Mouse (Mus musculus) forebrain, embryonic 16.5 days (tissue): ENCODE data around the gene Deaf1. TPM values are rescaled to one million over a fixed set of nuclear protein-coding genes. Genes with fewer than 3 reads are reported as not detected.
A peak's percentile ranks its signal among the peaks of the same experiment; 100 is the strongest.

Experiments
- ATAC-seq: fragments of 200-750 bp; cut with Nextera tagmentation; 2 replicates; pipeline ENCODE4 v1.8.0; 2017; ENCODE audit warnings: mild to moderate bottlenecking, moderate library complexity
- H3K27ac ChIP-seq: fragments of 300-500 bp; sonication (generic); 2 replicates; pipeline ENCODE4 v1.5.1; 2014; ENCODE audit warnings: low read length, control low read depth
- H3K27me3 ChIP-seq: fragments of 300-500 bp; sonication (generic); replicated peaks from 2 replicates; pipeline ENCODE4 v1.6.1; 2014; ENCODE audit warnings: low read length; ENCODE audit not compliant: control insufficient read depth, insufficient read depth
- H3K36me3 ChIP-seq: fragments of 300-500 bp; sonication (generic); 2 replicates; pipeline ENCODE4 v1.6.1; 2014; ENCODE audit not compliant: control insufficient read depth, insufficient read depth
- H3K4me1 ChIP-seq: fragments of 300-500 bp; sonication (generic); replicated peaks from 2 replicates; pipeline ENCODE4 v1.6.1; 2014; ENCODE audit warnings: low read length; ENCODE audit not compliant: control insufficient read depth, insufficient read depth
- H3K4me2 ChIP-seq: fragments of 300-500 bp; sonication (generic); 2 replicates; pipeline ENCODE4 v1.6.1; 2014; ENCODE audit warnings: mild to moderate bottlenecking, low read length, control low read depth
- H3K4me3 ChIP-seq: fragments of 300-500 bp; sonication (generic); replicated peaks from 2 replicates; pipeline ENCODE4 v1.5.1; 2014; ENCODE audit warnings: mild to moderate bottlenecking, low read length, control low read depth
- H3K9ac ChIP-seq: fragments of 300-500 bp; sonication (generic); replicated peaks from 2 replicates; pipeline ENCODE4 v1.6.1; 2014; ENCODE audit warnings: low read depth, low read length, control low read depth
- H3K9me3 ChIP-seq: fragments of 300-500 bp; sonication (generic); 2 replicates; pipeline ENCODE4 v1.6.1; 2016; ENCODE audit warnings: low read length; ENCODE audit not compliant: control insufficient read depth
- WGBS: fragments of 180-500 bp; shearing (Covaris S2); extraction: QIAGEN DNeasy Blood & Tissue Kit; methylation state at CpG from one replicate; pipeline ENCODE4 v1.1.7; 2014; 5-methylcytosine and 5-hydroxymethylcytosine counted together
- polyA plus RNA-seq: library from polyadenylated mRNA; unstranded; fragments of >200 nt; fragmentation: Nextera tagmentation; extraction: Ambion mirVana; gene quantifications from 2 replicates; pipeline ENCODE4 v1.2.1, GENCODE M21; 2015

Deaf1 gene
- polyA plus RNA-seq, 1 experiment from 2014 or later, result 164 TPM

GRCm38 (mm10) chr7:141341689-141342226 lies 14.3 kb upstream of the Deaf1 start:
- H3K27ac ChIP-seq, result no peak overlapping the region
- H3K9ac ChIP-seq, result no peak overlapping the region
- H3K4me2 ChIP-seq, result no peak overlapping the region
- 0 out of 2 replicates have a peak, but pooled peaks cover 3% of the 10 kb centered on the region for H3K27me3 ChIP-seq
- 80% methylated on average over 10 of the region's 10 CpGs for WGBS
- peaks cover 5% of the 10 kb centered on the region; the same call in 1 of the 2 replicates for H3K4me1 ChIP-seq
- no peak overlapping the region for H3K4me3 ChIP-seq
- H3K9me3 ChIP-seq, result no peaks in the 10 kb centered on the region
- H3K36me3 ChIP-seq, result no peaks in the 10 kb centered on the region
- no peak for ATAC-seq

DNA sequence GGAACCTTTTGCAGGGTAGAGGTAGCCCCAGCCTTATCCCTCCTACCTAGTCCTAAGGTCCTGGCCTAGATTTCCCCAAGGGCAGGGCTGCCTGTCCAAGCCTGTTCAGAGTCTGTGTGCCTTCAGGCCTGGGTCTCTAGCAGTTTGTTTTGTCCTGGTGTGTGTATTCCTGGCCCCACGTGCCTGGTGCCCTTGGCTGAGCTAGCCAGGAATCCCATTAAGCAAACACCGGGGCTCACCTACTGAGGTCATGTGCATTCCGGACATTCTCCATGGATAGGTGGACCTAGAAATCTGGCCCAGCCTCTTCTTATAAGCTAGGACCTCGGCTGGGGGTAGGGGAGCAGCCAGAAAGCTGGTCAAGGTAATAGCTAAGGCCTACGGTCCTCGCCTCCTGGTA lies 13.0 kb upstream of the Deaf1 start:
- ATAC-seq, result no peak
- H3K27ac ChIP-seq, result no peak overlapping the region
- no peak overlapping the region for H3K4me2 ChIP-seq
- WGBS, result 84% methylated on average over 6 of the region's 6 CpGs
- no peak overlapping the region for H3K9ac ChIP-seq
- H3K4me3 ChIP-seq, result no peak overlapping the region
- H3K4me1 ChIP-seq, result peaks cover 5% of the 10 kb centered on the region; the same call in 1 of the 2 replicates
- no peaks in the 10 kb centered on the region for H3K9me3 ChIP-seq
- 0 out of 2 replicates have a peak, but pooled peaks cover 3% of the 10 kb centered on the region for H3K27me3 ChIP-seq
- H3K36me3 ChIP-seq, result no peaks in the 10 kb centered on the region

DNA sequence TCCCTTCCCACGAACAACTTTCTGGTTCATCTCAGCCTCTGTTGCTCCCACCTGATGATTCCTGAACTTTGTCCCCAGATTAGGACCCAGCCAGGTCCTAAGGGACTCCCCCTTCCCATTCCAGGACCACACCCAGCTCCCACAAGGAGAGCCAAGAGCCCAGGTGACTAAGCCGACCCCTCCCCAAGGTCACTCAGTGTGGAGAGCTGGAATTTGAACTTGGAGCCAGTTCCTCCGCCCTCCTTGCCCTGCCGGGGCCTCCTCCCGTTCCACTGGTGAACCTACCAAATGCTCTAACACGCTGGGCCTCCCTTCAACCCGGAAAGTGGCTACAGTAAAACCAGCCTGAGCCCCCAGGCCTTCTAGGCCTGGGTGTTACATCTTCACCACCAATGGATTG lies 12.5 kb upstream of the Deaf1 start:
- no peaks in the 10 kb centered on the region for H3K36me3 ChIP-seq
- H3K9me3 ChIP-seq, result no peaks in the 10 kb centered on the region
- no peak overlapping the region for H3K27ac ChIP-seq
- 87% methylated on average over 7 of the region's 7 CpGs for WGBS
- no peak overlapping the region for H3K9ac ChIP-seq
- no peak overlapping the region for H3K4me3 ChIP-seq
- H3K4me1 ChIP-seq, result peaks cover 5% of the 10 kb centered on the region; the same call in 1 of the 2 replicates
- ATAC-seq, result no peak
- 0 out of 2 replicates have a peak, but pooled peaks cover 3% of the 10 kb centered on the region for H3K27me3 ChIP-seq
- no peak overlapping the region for H3K4me2 ChIP-seq

DNA sequence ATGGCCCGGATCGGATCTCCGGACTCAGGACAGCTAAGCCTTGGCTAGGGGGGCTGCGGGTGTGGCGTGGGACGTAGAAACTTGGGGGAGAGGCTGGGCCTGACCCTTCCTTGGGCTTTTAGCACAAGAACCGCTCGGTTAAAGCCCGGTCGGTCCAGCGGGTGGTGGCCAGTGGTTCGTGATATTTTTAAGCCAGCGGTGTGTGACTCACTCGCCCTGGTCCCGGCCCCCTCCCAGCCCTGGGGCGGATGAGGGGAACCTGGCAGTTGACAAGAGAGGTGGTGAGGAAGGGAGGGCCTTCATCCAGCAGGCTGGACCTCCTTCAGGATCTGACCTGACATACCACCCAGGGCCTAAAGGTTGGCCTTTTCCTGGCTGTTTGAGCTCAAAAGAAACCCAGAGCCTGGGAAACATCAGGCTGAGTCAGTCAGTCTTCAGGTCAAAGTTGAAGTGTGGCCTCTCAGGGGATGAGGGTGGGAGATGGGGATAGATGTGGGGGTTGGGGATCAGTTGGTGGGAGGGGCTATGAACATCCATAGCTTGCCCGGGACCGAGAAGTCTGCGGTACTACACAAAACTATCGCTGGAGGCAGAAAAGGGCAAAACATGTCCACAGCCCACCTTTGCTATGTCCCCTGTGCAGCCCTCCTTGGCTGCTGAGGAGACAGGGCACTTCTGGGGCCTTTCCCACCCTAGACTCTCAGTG lies 11.9 kb upstream of the Deaf1 start:
- ATAC-seq, result no peak
- peaks cover 5% of the 10 kb centered on the region; the same call in 1 of the 2 replicates for H3K4me1 ChIP-seq
- H3K4me3 ChIP-seq, result no peak overlapping the region
- 38% methylated on average over 20 of the region's 20 CpGs for WGBS
- no peak overlapping the region; the same call in 1 of the 2 replicates for H3K9ac ChIP-seq
- H3K9me3 ChIP-seq, result no peaks in the 10 kb centered on the region
- H3K36me3 ChIP-seq, result no peaks in the 10 kb centered on the region
- 0 out of 2 replicates have a peak, but pooled peaks cover 3% of the 10 kb centered on the region for H3K27me3 ChIP-seq
- H3K27ac ChIP-seq, result no peak overlapping the region
- H3K4me2 ChIP-seq, result no peak overlapping the region

DNA sequence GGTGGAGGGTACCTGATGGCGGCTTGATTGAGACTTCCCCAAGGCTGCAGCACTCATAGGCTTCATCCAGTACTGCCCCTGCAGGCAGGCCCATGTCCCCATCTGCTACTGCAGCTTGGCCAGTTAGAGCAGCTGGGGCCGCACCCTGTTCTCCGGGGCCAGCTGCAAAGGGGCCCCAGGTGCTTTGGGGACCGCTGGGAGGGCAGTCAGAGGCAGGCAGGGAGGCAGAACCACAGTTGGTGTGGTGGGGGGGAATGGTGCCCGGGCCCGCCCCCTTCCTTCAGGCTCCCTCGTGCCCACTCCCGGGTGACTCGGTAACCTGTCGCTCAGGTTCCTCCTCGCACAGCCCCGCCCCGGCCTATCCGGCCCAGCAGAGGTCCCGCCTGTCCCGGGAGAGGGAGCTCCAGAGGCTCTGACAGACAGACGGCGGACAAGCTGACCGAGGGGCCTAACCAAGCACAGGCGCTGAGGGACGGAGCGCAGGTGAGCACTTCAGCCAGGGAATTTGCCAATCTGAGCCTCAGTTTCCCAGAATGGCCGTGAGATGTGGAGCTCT lies 11.2 kb upstream of the Deaf1 start, which contains the start of gene Eps8l2:
Gene Eps8l2, plus strand, starts transcription at position 305 of the 556 bp plus-strand sequence.
- H3K9ac ChIP-seq, result peak within 1 kb of the TSS; percentile 30; the same call in 1 of the 2 replicates
- no peak within 1 kb of the TSS for H3K27ac ChIP-seq
- no peak for ATAC-seq
- 0 out of 2 replicates have a peak, but pooled peaks cover 3% of the 10 kb centered on the region for H3K27me3 ChIP-seq
- H3K4me3 ChIP-seq, result no peak within 1 kb of the TSS
- WGBS, result 6% methylated on average over 23 of the region's 23 CpGs
- peaks cover 5% of the 10 kb centered on the region; the same call in 1 of the 2 replicates for H3K4me1 ChIP-seq
- H3K4me2 ChIP-seq, result no peak within 1 kb of the TSS
- no peaks in the 10 kb centered on the region for H3K36me3 ChIP-seq
- H3K9me3 ChIP-seq, result no peaks in the 10 kb centered on the region

DNA sequence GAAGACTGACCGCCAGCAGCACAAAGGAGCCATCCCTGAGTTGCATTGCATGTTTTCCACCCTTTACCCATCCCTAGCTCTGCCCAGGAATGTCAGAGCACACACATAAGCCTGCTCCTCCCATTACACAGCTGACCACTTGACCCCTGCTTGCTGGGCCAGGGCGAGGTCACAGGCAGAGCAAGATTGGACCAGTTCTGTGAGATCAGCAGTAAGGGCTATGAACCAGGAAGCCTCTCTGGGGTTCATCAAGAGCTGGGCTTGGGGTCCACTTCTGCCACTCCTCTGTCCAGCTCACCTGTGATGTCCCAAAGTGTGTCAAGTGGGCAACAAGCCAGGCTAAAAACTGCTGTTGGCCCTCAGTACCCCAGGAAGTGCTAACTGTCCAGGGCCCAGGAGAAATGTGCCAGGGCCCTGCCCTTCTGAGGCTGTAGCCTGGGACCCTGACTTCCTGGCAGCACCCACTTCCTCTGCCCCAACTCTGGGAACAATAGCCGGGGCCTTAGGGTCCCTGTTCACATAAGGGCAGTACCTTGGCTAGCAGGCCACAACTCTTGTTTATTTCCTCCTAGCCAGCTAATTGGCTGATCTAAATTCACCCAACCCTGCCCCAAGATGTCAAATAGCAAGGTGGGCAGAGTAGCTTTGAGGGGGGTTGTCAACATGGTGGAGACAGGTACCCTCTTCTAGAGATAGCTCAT lies 10.4 kb upstream of the Deaf1 start:
- no peaks in the 10 kb centered on the region for H3K9me3 ChIP-seq
- no peak for ATAC-seq
- no peak overlapping the region for H3K4me2 ChIP-seq
- H3K27ac ChIP-seq, result no peak overlapping the region
- WGBS, result 93% methylated on average over 3 of the region's 3 CpGs
- H3K36me3 ChIP-seq, result peaks cover 7% of the 10 kb centered on the region
- peaks cover 5% of the 10 kb centered on the region; the same call in 1 of the 2 replicates for H3K4me1 ChIP-seq
- no peak overlapping the region for H3K4me3 ChIP-seq
- H3K9ac ChIP-seq, result no peak overlapping the region
- H3K27me3 ChIP-seq, result 0 out of 2 replicates have a peak, but pooled peaks cover 3% of the 10 kb centered on the region

- Histone ChIP-seq H3K27ac (no peak overlapping the region), H3K9ac (no peak overlapping the region), H3K27me3 (0 out of 2 replicates have a peak, but pooled peaks cover 3% of the 10 kb centered on the region), H3K4me3 (no peak overlapping the region), H3K4me1 (peaks cover 5% of the 10 kb centered on the region; the same call in 1 of the 2 replicates), H3K36me3 (peaks cover 9% of the 10 kb centered on the region), H3K9me3 (no peaks in the 10 kb centered on the region), H3K4me2 (no peak overlapping the region)
- no peak for ATAC-seq
- 81% methylated on average over 3 of the region's 3 CpGs for WGBS
Observed at GRCm38 (mm10) chr7:141336296-141336695, 8.8 kb upstream of the Deaf1 start.

- Histone ChIP-seq H3K4me2 (no peak overlapping the region), H3K4me3 (no peak overlapping the region), H3K27me3 (0 out of 2 replicates have a peak, but pooled peaks cover 3% of the 10 kb centered on the region), H3K36me3 (peaks cover 9% of the 10 kb centered on the region), H3K27ac (no peak overlapping the region), H3K9ac (no peak overlapping the region), H3K4me1 (peaks cover 5% of the 10 kb centered on the region; the same call in 1 of the 2 replicates), H3K9me3 (no peaks in the 10 kb centered on the region)
- no peak for ATAC-seq
- WGBS, result 91% methylated on average over 4 of the region's 4 CpGs
Observed at GRCm38 (mm10) chr7:141335682-141336081, 8.2 kb upstream of the Deaf1 start.
